In genomic region chr8:103919324-103919723, GRCm38 (mm10) we compare ENCODE assay signal across 24 mouse cellular contexts.
"Had no signal": no experiment of that assay in that cellular context is flagged by ENCODE, and none has a peak within 500 bp of the region (broad histone marks: within the 10 kb centered on the region; RNA-seq: fewer than 3 reads in every experiment).

No protein-coding gene starts in this region.

- H3K9ac ChIP-seq: embryonic facial prominence, embryonic 12.5 days; embryonic facial prominence, embryonic 13.5 days; embryonic facial prominence, embryonic 15.5 days; forebrain, embryonic 12.5 days; forebrain, embryonic 13.5 days; forebrain, embryonic 15.5 days; forebrain, postnatal 0 days had no signal

- H3K27ac ChIP-seq: embryonic facial prominence, embryonic 10.5 days; embryonic facial prominence, embryonic 12.5 days; embryonic facial prominence, embryonic 13.5 days; embryonic facial prominence, embryonic 15.5 days; forebrain, embryonic 10.5 days; forebrain, embryonic 12.5 days; forebrain, embryonic 13.5 days; forebrain, embryonic 15.5 days; gastrocnemius, adult 2 months; heart, adult 2 months had no signal

- H3K4me1 ChIP-seq: embryonic facial prominence, embryonic 12.5 days; forebrain, embryonic 12.5 days; forebrain, embryonic 13.5 days; forebrain, embryonic 15.5 days had no signal

- H3K9me3 ChIP-seq: embryonic facial prominence, embryonic 10.5 days; embryonic facial prominence, embryonic 12.5 days; embryonic facial prominence, embryonic 13.5 days; embryonic facial prominence, embryonic 15.5 days; forebrain, embryonic 10.5 days; forebrain, embryonic 12.5 days; forebrain, embryonic 13.5 days; forebrain, embryonic 15.5 days had no signal

- H3K36me3 ChIP-seq: embryonic facial prominence, embryonic 10.5 days; embryonic facial prominence, embryonic 12.5 days; embryonic facial prominence, embryonic 13.5 days; embryonic facial prominence, embryonic 15.5 days; forebrain, embryonic 10.5 days; forebrain, embryonic 12.5 days; forebrain, embryonic 15.5 days had no signal

- H3K4me3 ChIP-seq: embryonic facial prominence, embryonic 10.5 days; embryonic facial prominence, embryonic 12.5 days; embryonic facial prominence, embryonic 13.5 days; embryonic facial prominence, embryonic 15.5 days; erythroblast, embryonic 14.5 days; forebrain, embryonic 10.5 days; forebrain, embryonic 12.5 days; forebrain, embryonic 13.5 days; forebrain, embryonic 15.5 days; gastrocnemius, adult 2 months; heart, adult 2 months had no signal

- H3K27me3 ChIP-seq: embryonic facial prominence, embryonic 12.5 days; embryonic facial prominence, embryonic 13.5 days; embryonic facial prominence, embryonic 15.5 days; forebrain, embryonic 12.5 days; forebrain, embryonic 13.5 days; forebrain, embryonic 15.5 days had no signal

- H3K4me2 ChIP-seq: embryonic facial prominence, embryonic 12.5 days; embryonic facial prominence, embryonic 13.5 days; embryonic facial prominence, embryonic 15.5 days; forebrain, embryonic 12.5 days; forebrain, embryonic 13.5 days; forebrain, embryonic 15.5 days had no signal

- DNase-seq: cerebellum, adult 9-10 months; cerebellum, adult 9-11 months; cerebellum, postnatal 10 days; cerebellum, postnatal 14 days; cerebellum, postnatal 25 days; cerebellum, postnatal 36 days; embryo, embryonic 11 days; forebrain, postnatal 0 days; gastrocnemius, adult 2 months; gastrocnemius, postnatal 10 days; gastrocnemius, postnatal 14 days; gastrocnemius, postnatal 25 days; gastrocnemius, postnatal 36 days; heart, adult 18-20 months; heart, adult 2 months had no signal
